Mouse (Mus musculus) testis, adult 2 months (tissue): ENCODE results near the gene 1600002K03Rik. TPM values are rescaled to one million over a fixed set of nuclear protein-coding genes. Genes with fewer than 3 reads are reported as not detected.

Source experiments
- H3K27ac ChIP-seq: fragments of 200-500 bp; 2 replicates; pipeline ENCODE4 v1.5.1; 2012; ENCODE audit warnings: low read depth, low read length; ENCODE audit not compliant: control insufficient read depth, insufficient read depth
- H3K27me3 ChIP-seq: fragments of 200-500 bp; 2 replicates; pipeline ENCODE4 v1.6.1; 2012; ENCODE audit warnings: mild to moderate bottlenecking, low read length, moderate library complexity; ENCODE audit not compliant: control insufficient read depth, insufficient read depth
- H3K36me3 ChIP-seq: fragments of 200-500 bp; 2 replicates; pipeline ENCODE4 v1.6.1; 2012; ENCODE audit warnings: mild to moderate bottlenecking, low read length; ENCODE audit not compliant: control insufficient read depth, insufficient read depth
- H3K4me1 ChIP-seq: fragments of 200-500 bp; 2 replicates; pipeline ENCODE4 v1.6.1; 2012; ENCODE audit warnings: low read length; ENCODE audit not compliant: control insufficient read depth, insufficient read depth
- H3K4me3 ChIP-seq: fragments of 200-500 bp; 2 replicates; pipeline ENCODE4 v1.5.1; 2012; ENCODE audit warnings: low read depth, mild to moderate bottlenecking, low read length, moderate library complexity, mixed read lengths; ENCODE audit not compliant: control insufficient read depth
- CTCF ChIP-seq: fragments of 200-500 bp; IDR thresholded peaks from 2 replicates; pipeline ENCODE4 v1.5.1; 2012; ENCODE audit warnings: low read depth, mild to moderate bottlenecking, inconsistent platforms, low read length, moderate library complexity; ENCODE audit not compliant: control insufficient read depth, insufficient read depth, insufficient replicate concordance
- POLR2A ChIP-seq: fragments of 200-500 bp; IDR thresholded peaks from 2 replicates; pipeline ENCODE4 v1.6.1; 2012; ENCODE audit warnings: low read depth, mild to moderate bottlenecking, inconsistent platforms, low read length, moderate library complexity; ENCODE audit not compliant: control insufficient read depth
- polyA plus RNA-seq: library from polyadenylated mRNA; depleted of rRNA; stranded (reverse); fragments of >200 nt; gene quantifications from 2 replicates; pipeline ENCODE4 v1.2.3, GENCODE M21; 2012

Gene 1600002K03Rik
- polyA plus RNA-seq, 1 experiment = 7.9 TPM

GRCm38 (mm10) chr10:80147146-80147718 lies 25.5 kb upstream of the 1600002K03Rik start:
- Histone ChIP-seq H3K27me3 (no peaks in the 10 kb centered on the region), H3K4me3 (peak overlapping the region; percentile 90), H3K27ac (peak overlapping the region; percentile 72), H3K4me1 (peaks cover 47% of the 10 kb centered on the region), H3K36me3 (peaks cover 4% of the 10 kb centered on the region; the same call in 1 of the 2 replicates)
- no peak for TF ChIP-seq CTCF
- TF ChIP-seq POLR2A = no peak

GRCm38 (mm10) chr10:80147719-80148601 lies 24.8 kb upstream of the 1600002K03Rik start, which contains the start of gene Midn:
TSS of gene Midn (plus strand) at chr10:80148272.
- H3K36me3 ChIP-seq = peaks cover 4% of the 10 kb centered on the region; the same call in 1 of the 2 replicates

GRCm38 (mm10) chr10:80148610-80149290 lies 24.0 kb upstream of the 1600002K03Rik start:
- peaks cover 44% of the 10 kb centered on the region for H3K4me1 ChIP-seq
- H3K36me3 ChIP-seq = peaks cover 4% of the 10 kb centered on the region; the same call in 1 of the 2 replicates
- H3K27ac ChIP-seq = peak overlapping the region; percentile 89
- H3K27me3 ChIP-seq = no peaks in the 10 kb centered on the region
- peak overlapping the region; percentile 90 for H3K4me3 ChIP-seq
- TF ChIP-seq POLR2A (peak; percentile 16; the same call in 1 of the 2 replicates), CTCF (peak; percentile 42; the same call in 1 of the 2 replicates)

More at GRCm38 (mm10) chr10:80147719-80148601, 24.8 kb upstream of the 1600002K03Rik start, which contains the start of gene Midn:
- peak within 1 kb of the TSS; percentile 89 for H3K27ac ChIP-seq
- H3K4me3 ChIP-seq = peak within 1 kb of the TSS; percentile 90
- peaks cover 45% of the 10 kb centered on the region for H3K4me1 ChIP-seq
- peak; percentile 20; the same call in 1 of the 2 replicates for TF ChIP-seq CTCF
- peak; percentile 62 for TF ChIP-seq POLR2A
- H3K27me3 ChIP-seq = no peaks in the 10 kb centered on the region

GRCm38 (mm10) chr10:80149291-80150225 lies 23.2 kb upstream of the 1600002K03Rik start:
- Histone ChIP-seq H3K36me3 (peaks cover 3% of the 10 kb centered on the region; the same call in 1 of the 2 replicates), H3K27me3 (no peaks in the 10 kb centered on the region), H3K27ac (peak overlapping the region; percentile 89), H3K4me3 (peak overlapping the region; percentile 90), H3K4me1 (peaks cover 44% of the 10 kb centered on the region)
- TF ChIP-seq POLR2A (no peak; the same call in 1 of the 2 replicates), CTCF (no peak)

GRCm38 (mm10) chr10:80150226-80151210 lies 22.2 kb upstream of the 1600002K03Rik start:
- peak overlapping the region; percentile 78 for H3K27ac ChIP-seq
- peaks cover 44% of the 10 kb centered on the region for H3K4me1 ChIP-seq
- H3K4me3 ChIP-seq = peak overlapping the region; percentile 90
- no peak for TF ChIP-seq CTCF
- no peak for TF ChIP-seq POLR2A
- H3K36me3 ChIP-seq = no peaks in the 10 kb centered on the region; the same call in 1 of the 2 replicates
- no peaks in the 10 kb centered on the region for H3K27me3 ChIP-seq
